Mouse (Mus musculus): ENCODE measurements around the gene Iqcf3. TPM values are rescaled to one million over a fixed set of nuclear protein-coding genes. Genes with fewer than 3 reads are reported as not detected.

Gene Iqcf3
- polyA plus RNA-seq, 1 experiment from 2014 or later: not detected

DNA sequence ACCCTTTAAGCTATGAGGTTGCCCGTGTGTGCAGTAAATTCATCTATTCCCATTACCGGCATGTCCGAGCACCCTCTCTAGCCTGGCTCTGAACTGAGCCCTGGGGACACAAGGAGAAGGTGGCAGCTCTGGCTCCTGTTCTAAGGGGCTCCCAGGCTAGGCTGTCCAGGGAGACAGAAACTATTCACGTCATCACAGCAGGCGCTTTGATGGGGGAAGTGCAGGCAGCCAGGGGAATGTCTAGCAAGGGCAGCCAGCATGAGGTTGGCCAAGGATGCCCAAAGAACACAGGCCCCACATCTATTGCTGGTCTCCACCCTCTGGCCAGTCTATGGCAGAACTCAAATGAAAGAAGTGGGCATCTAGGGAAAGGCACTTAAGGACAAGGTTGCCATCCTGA, 103.5 kb downstream of the Iqcf3 start:
- Histone ChIP-seq H3K9me3 (replicated peaks) (no peaks in the 10 kb centered on the region), H3K27ac (peak overlapping the region; percentile 96; the same call in 1 of the 2 replicates), H3K27me3 (no peaks in the 10 kb centered on the region), H3K4me1 (peaks cover 68% of the 10 kb centered on the region), H3K9ac (peak overlapping the region; percentile 97; the same call in 1 of the 2 replicates), H3K4me2 (peak overlapping the region; percentile 98), H3K36me3 (ENCODE audit: poor library complexity, severe bottlenecking) (peaks cover 54% of the 10 kb centered on the region), H3K4me3 (peak overlapping the region; percentile 81; the same call in 1 of the 2 replicates)
- 51% methylated on average over 5 of the region's 5 CpGs for WGBS
- no peak for ATAC-seq

DNA sequence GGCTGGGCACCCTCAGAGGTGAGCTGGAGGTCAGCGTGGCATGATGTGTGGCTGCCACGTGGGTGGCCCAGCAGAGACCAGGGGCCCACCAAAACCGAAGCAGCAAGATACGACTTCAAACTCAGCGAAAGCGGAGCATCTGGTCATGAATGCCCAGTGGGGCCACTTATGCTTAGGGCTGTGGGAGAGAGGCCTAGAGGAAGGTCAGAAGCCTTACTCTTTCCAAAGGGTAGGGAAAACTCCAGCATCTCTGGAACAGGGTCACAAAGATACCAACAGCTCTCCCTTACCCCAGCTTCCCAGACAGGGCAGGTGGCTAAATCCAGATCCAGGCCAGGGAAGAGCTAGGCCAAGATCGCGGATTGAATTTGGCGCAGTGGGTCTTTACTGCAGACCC, 104.3 kb downstream of the Iqcf3 start:
- Histone ChIP-seq H3K9me3 (replicated peaks) (no peaks in the 10 kb centered on the region), H3K4me2 (peak overlapping the region; percentile 98), H3K27ac (peak overlapping the region; percentile 96), H3K36me3 (ENCODE audit: poor library complexity, severe bottlenecking) (peaks cover 47% of the 10 kb centered on the region), H3K9ac (peak overlapping the region; percentile 97), H3K4me1 (peaks cover 75% of the 10 kb centered on the region), H3K27me3 (no peaks in the 10 kb centered on the region), H3K4me3 (peak overlapping the region; percentile 81)
- ATAC-seq: no peak
- WGBS: 33% methylated on average over 9 of the region's 9 CpGs

DNA sequence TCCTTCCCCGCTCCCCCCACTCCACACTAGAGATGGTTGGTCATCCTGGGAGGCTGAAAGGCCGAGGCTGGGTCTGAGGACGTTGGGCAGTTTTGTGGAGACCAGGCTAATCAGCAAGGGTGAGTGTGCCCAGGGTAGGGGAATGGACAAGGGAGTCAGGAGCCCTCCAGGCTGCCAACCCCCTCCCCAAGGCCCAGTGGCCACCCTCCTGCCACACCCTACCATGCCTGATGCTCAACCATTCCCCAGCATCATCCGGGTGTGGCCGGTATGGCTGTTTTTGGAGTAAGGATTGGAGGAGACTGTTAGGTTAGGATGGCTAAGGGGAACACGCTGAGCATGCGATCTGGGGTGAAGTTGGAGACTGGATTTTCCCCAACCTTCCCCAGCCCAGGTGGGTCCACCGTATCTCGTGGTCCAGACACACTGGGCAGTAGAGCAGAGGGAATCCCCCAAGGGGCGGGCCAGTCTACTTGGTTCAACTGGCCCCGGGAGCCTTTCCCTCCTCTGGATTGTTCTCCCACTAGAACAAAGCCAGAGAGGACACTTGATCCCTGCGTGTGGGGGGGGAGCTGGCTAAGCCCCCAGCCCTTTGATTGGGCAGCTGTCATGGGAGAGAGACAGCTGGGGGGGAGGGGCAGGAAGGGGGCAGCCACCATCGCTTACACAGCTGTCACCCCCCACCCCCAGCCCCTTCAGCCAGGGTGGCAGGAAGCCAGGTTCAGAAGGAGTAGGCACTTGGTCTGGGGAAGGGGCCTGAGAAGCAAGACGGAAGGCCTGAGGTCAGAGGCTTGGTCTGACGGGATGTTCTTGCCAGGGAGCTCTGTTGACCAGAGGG, 104.9 kb downstream of the Iqcf3 start:
- no peaks in the 10 kb centered on the region for H3K27me3 ChIP-seq
- H3K9me3 ChIP-seq (replicated peaks): no peaks in the 10 kb centered on the region
- peak overlapping the region; percentile 81 for H3K4me3 ChIP-seq
- peak overlapping the region; percentile 97 for H3K9ac ChIP-seq
- 20% methylated on average over 13 of the region's 15 CpGs for WGBS
- peaks cover 41% of the 10 kb centered on the region for H3K36me3 ChIP-seq (ENCODE audit: poor library complexity, severe bottlenecking)
- no peak for ATAC-seq
- peak overlapping the region; percentile 98 for H3K4me2 ChIP-seq
- H3K27ac ChIP-seq: peak overlapping the region; percentile 96
- peaks cover 81% of the 10 kb centered on the region for H3K4me1 ChIP-seq

GRCm38 (mm10) chr9:106454888-106455681, 106.3 kb downstream of the Iqcf3 start:
- Histone ChIP-seq H3K9me3 (replicated peaks) (no peaks in the 10 kb centered on the region), H3K4me2 (peak overlapping the region; percentile 98), H3K9ac (peak overlapping the region; percentile 97), H3K36me3 (ENCODE audit: poor library complexity, severe bottlenecking) (peaks cover 26% of the 10 kb centered on the region), H3K27ac (peak overlapping the region; percentile 96), H3K4me1 (peaks cover 86% of the 10 kb centered on the region), H3K27me3 (no peaks in the 10 kb centered on the region), H3K4me3 (peak overlapping the region; percentile 81)
- peak; percentile 36 for ATAC-seq
- WGBS: 0% methylated on average over 17 of the region's 17 CpGs

DNA sequence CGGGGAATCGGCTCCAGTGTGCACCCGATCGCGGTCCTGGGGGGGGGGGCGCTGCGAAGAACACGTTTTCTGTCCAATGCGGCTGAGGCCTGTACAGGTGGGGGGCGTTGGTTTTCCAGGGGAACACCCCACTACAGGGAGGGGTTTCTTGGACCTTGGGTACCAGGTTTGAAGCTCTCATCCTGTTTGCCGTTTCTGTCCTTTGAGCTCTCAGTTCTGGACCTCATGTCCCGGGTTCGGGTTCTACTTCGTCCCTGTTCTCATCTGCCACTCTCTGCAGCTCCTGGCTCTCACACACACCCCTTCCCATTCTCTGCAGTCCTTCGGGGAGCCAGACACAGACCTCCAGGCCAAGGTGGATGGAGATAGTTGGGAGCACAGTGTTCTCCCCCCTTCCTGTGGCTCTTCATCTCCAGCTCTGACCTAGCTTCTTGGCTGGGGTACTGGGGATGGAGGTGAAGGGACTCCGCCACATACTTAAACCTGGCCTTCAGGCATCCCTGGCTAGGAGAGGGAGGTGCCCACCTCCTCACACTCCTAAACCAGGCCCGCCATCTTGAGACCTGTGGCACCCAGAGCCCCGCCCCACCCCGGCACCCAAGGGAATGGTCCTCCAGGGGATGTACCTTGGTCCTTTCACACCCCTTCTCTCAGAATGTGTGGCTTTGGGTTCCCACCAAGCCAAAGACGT, 107.2 kb downstream of the Iqcf3 start:
- H3K9ac ChIP-seq: peak overlapping the region; percentile 97
- no peaks in the 10 kb centered on the region for H3K9me3 ChIP-seq (replicated peaks)
- H3K36me3 ChIP-seq (ENCODE audit: poor library complexity, severe bottlenecking): peaks cover 22% of the 10 kb centered on the region
- H3K27me3 ChIP-seq: no peaks in the 10 kb centered on the region
- H3K4me3 ChIP-seq: peak overlapping the region; percentile 81
- 2% methylated on average over 15 of the region's 20 CpGs for WGBS
- H3K27ac ChIP-seq: peak overlapping the region; percentile 96
- H3K4me2 ChIP-seq: peak overlapping the region; percentile 98
- ATAC-seq: peak; percentile 7
- peaks cover 78% of the 10 kb centered on the region for H3K4me1 ChIP-seq

- WGBS: 2% methylated on average over 44 of the region's 74 CpGs
- no peaks in the 10 kb centered on the region for H3K27me3 ChIP-seq
Measured at GRCm38 (mm10) chr9:106453271-106454070, 108.0 kb downstream of the Iqcf3 start, which contains the start of gene Pcbp4. TSS of gene Pcbp4 (plus strand) at chr9:106453291.

More at GRCm38 (mm10) chr9:106453271-106454070, 108.0 kb downstream of the Iqcf3 start, which contains the start of gene Pcbp4:
- H3K4me2 ChIP-seq: peak within 1 kb of the TSS; percentile 98
- peak; percentile 82 for ATAC-seq
- no peaks in the 10 kb centered on the region for H3K9me3 ChIP-seq (replicated peaks)
- peak within 1 kb of the TSS; percentile 96 for H3K27ac ChIP-seq
- peak within 1 kb of the TSS; percentile 81 for H3K4me3 ChIP-seq
- H3K4me1 ChIP-seq: peaks cover 77% of the 10 kb centered on the region
- H3K36me3 ChIP-seq (ENCODE audit: poor library complexity, severe bottlenecking): peaks cover 22% of the 10 kb centered on the region
- H3K9ac ChIP-seq: peak within 1 kb of the TSS; percentile 97

Other genes with a start within 250 kb of the Iqcf3 start
- 7.1 and 8.7 TPM in 2 replicates for gene Dusp7, start 193.0 kb downstream of the Iqcf3 start, polyA plus RNA-seq (2015; fragmentation: Nextera tagmentation; extraction: Ambion mirVana)
- gene Rpl29, start 132.2 kb downstream of the Iqcf3 start, polyA plus RNA-seq (2015; fragmentation: Nextera tagmentation; extraction: Ambion mirVana): 793 and 845 TPM in 2 replicates
- gene Acy1, start 123.3 kb downstream of the Iqcf3 start, polyA plus RNA-seq (2015; fragmentation: Nextera tagmentation; extraction: Ambion mirVana): 35.8 and 42.2 TPM in 2 replicates
- 3.0 and 4.3 TPM in 2 replicates for gene Abhd14b, start 114.2 kb downstream of the Iqcf3 start, polyA plus RNA-seq (2015; fragmentation: Nextera tagmentation; extraction: Ambion mirVana)
- gene Abhd14a, start 114.0 kb downstream of the Iqcf3 start, polyA plus RNA-seq (2015; fragmentation: Nextera tagmentation; extraction: Ambion mirVana): 40.5 and 50.9 TPM in 2 replicates
- gene Pcbp4, start 108.3 kb downstream of the Iqcf3 start, polyA plus RNA-seq (2015; fragmentation: Nextera tagmentation; extraction: Ambion mirVana): 243 and 274 TPM in 2 replicates
- 0.37 and 0.45 TPM in 2 replicates for gene Gpr62, start 95.7 kb downstream of the Iqcf3 start, polyA plus RNA-seq (2015; fragmentation: Nextera tagmentation; extraction: Ambion mirVana)
- 52.8 and 58.5 TPM in 2 replicates for gene Rrp9, start 85.7 kb downstream of the Iqcf3 start, polyA plus RNA-seq (2015; fragmentation: Nextera tagmentation; extraction: Ambion mirVana)
- 0.23 and 0.70 TPM in 2 replicates for gene Parp3, start 84.7 kb downstream of the Iqcf3 start, polyA plus RNA-seq (2015; fragmentation: Nextera tagmentation; extraction: Ambion mirVana)
- not detected in 2 replicates for gene Iqcf1, start 61.7 kb downstream of the Iqcf3 start, polyA plus RNA-seq (2015; fragmentation: Nextera tagmentation; extraction: Ambion mirVana)
- not detected in 2 replicates for gene Iqcf5, start 47.1 kb downstream of the Iqcf3 start, polyA plus RNA-seq (2015; fragmentation: Nextera tagmentation; extraction: Ambion mirVana)
- not detected in 2 replicates for gene Iqcf4, start 9.4 kb upstream of the Iqcf3 start, polyA plus RNA-seq (2015; fragmentation: Nextera tagmentation; extraction: Ambion mirVana)
- gene Iqcf6, start 65.0 kb upstream of the Iqcf3 start, polyA plus RNA-seq (2015; fragmentation: Nextera tagmentation; extraction: Ambion mirVana): not detected in 2 replicates
- gene Grm2, start 94.5 kb upstream of the Iqcf3 start, polyA plus RNA-seq (2015; fragmentation: Nextera tagmentation; extraction: Ambion mirVana): 4.4 and 5.5 TPM in 2 replicates
- gene Tex264, start 124.3 kb upstream of the Iqcf3 start, polyA plus RNA-seq (2015; fragmentation: Nextera tagmentation; extraction: Ambion mirVana): 28.5 and 29.4 TPM in 2 replicates
- 8.8 and 9.0 TPM in 2 replicates for gene Rad54l2, start 227.6 kb upstream of the Iqcf3 start, polyA plus RNA-seq (2015; fragmentation: Nextera tagmentation; extraction: Ambion mirVana)